Mouse (Mus musculus): Measurements from ENCODE around the gene Gm5930.
A peak's percentile ranks its signal among the peaks of the same experiment; 100 is the strongest.
"Not testable (repeated sequence)": the region's sequence is repeated elsewhere in the genome, so short reads cannot be mapped to it uniquely, and the experiment has no call there.

Gene Gm5930

GRCm38 (mm10) chr14:44338484-44338883 lies at the start of gene Gm5930:
Gene Gm5930 (minus strand): TSS chr14:44338584.
- not testable (repeated sequence) for DNase-seq (ENCODE audit: low read depth, low spot score)

GRCm38 (mm10) chr14:44384233-44384632 lies 45.8 kb upstream of the Gm5930 start:
- not testable (repeated sequence) for DNase-seq (ENCODE audit: low read depth, low spot score)

- not testable (repeated sequence) for DNase-seq (ENCODE audit: low read depth, low spot score)
Observed at GRCm38 (mm10) chr14:44365057-44365456, 26.7 kb upstream of the Gm5930 start, which contains the start of gene Gm8229. Gene Gm8229 (plus strand): TSS chr14:44365357.

DNA sequence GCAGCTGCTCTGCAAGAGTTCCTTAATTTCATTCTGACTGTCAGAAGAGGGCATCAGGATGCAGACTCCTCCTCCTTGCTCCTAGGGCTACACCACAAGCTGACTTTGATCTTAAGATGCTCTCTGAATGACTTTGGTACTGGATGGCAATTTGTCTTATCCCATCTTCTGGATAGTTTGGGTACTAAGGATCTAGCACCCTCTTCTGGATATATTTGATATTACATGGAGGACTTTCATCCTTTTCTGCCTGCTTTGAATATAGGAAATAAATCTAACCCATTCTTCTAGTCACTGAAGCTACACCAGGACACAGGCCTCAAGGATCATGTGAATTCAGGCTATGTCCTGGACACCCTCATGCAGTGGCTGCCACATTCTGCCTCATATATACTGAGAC lies 23.9 kb upstream of the Gm5930 start:
- peak; percentile 0 for DNase-seq (ENCODE audit: low read depth, low spot score)

GRCm38 (mm10) chr14:44361416-44361815 lies 23.0 kb upstream of the Gm5930 start:
- DNase-seq (ENCODE audit: low read depth, low spot score): not testable (repeated sequence)

GRCm38 (mm10) chr14:44312049-44312448 lies 26.3 kb downstream of the Gm5930 start:
- DNase-seq (ENCODE audit: low read depth, low spot score): not testable (repeated sequence)

DNA sequence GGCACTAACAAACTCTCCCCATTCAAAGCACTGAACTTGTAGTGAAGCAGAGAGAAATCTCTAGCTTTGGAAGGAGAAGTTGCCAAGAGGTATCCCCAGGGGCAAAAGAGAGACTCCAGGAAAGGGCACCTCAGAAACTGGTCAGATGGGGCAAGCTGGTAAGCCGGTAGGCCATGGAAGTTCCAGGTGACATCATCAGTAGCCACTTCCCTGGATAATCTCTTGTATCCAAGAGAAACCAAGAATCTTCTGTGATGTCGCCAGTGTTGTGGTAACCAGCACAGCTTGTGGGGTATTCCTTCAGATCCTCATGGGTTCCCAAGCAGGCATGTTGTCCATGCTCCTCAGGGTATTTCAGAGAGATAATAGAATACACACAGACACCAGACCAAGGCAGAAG lies 53.1 kb downstream of the Gm5930 start, which contains the start of gene Gm8220:
Gene Gm8220, plus strand, starts transcription at position 301 of the 400 bp plus-strand sequence.
- DNase-seq (ENCODE audit: low read depth, low spot score): not testable (repeated sequence)

Measured in brain, adult 2 months (tissue).